Mouse (Mus musculus): ENCODE data around the gene Olfr109. TPM values are rescaled to one million over a fixed set of nuclear protein-coding genes. Genes with fewer than 3 reads are reported as not detected.

Olfr109 gene
- polyA plus RNA-seq (2016; fragmentation: Nextera tagmentation; extraction: Ambion mirVana): not detected in 2 replicates

DNA sequence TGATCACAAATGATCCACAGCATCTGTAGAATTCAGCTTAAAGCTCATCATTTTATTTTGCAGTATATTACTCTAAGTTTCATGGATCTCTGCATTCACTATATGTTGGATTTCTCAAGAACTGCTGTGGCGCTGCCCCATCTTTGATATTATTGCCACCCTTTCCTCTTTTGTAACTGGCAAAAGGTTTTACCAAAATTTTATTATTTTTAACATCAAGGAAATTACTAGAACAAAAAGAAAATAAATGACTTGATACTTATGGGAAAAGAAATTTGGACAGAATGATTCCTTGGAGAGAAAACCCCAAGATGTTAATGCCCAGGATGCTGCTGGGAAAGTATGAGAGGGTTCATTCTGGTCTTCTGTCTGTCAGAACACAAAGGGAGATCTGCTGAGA, at the start of gene Olfr109:
Olfr109 (plus strand) TSS at position 301 of the 400 bp plus-strand sequence.
- no peak for DNase-seq (ENCODE audit: extremely low spot score, low spot score)
- Histone ChIP-seq H3K9me3 (no peaks in the 10 kb centered on the region), H3K4me3 (no peak within 1 kb of the TSS), H3K27me3 (ENCODE audit: poor library complexity, severe bottlenecking) (no peaks in the 10 kb centered on the region), H3K27ac (no peak within 1 kb of the TSS), H3K4me1 (no peaks in the 10 kb centered on the region), H3K36me3 (replicated peaks) (no peaks in the 10 kb centered on the region)
- WGBS: 92% methylated on average over 1 of the region's 1 CpGs

DNA sequence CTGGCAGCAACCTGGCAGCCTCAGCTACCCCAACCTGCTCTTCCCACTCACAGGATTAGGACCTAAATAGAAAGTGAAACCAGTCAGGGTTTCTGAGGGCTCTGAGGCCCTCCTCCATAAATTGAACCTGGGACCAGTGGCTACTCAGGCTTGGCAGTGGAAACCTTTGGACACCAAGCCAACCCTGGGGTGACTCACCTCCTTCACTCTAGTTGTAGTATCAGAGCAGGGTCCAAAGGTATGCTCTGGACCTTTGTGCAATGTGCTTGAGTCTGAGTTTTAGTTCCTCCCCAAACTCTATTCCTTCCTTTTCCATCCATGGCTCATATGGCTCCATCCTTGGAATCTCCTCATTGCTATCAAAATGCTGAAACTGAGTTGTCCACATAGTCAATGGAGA, 45.3 kb upstream of the Olfr109 start:
- Histone ChIP-seq H3K9me3 (peaks cover 5% of the 10 kb centered on the region; the same call in 1 of the 2 replicates), H3K4me1 (no peaks in the 10 kb centered on the region), H3K4me3 (no peak overlapping the region), H3K27me3 (ENCODE audit: poor library complexity, severe bottlenecking) (no peaks in the 10 kb centered on the region), H3K36me3 (replicated peaks) (no peaks in the 10 kb centered on the region), H3K27ac (no peak overlapping the region)
- no peak for DNase-seq (ENCODE audit: extremely low spot score, low spot score)

DNA sequence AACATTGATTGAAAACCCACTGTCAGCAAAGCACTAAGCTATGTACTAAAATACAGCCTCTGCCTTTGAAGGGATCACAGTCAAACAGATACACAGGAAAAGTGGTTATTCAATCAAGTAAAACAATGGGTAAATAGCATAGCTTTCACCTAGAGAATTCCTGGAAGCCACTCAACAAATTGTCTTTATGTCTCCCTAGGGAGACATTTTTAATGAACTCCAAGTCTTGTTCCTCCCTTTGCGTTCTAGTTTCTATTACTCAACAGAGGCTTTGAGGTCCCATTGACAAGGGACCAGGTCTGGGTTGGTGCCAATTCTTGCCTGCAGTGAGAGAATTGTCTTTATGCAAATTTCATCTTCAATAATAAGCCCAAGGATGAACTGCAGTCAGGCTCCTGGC, 13.5 kb upstream of the Olfr109 start, which contains the start of gene Olfr108:
Olfr108 (plus strand) TSS at position 301 of the 400 bp plus-strand sequence.
- WGBS: 91% methylated on average over 1 of the region's 1 CpGs
- H3K27ac ChIP-seq: no peak within 1 kb of the TSS
- H3K9me3 ChIP-seq: no peaks in the 10 kb centered on the region
- H3K27me3 ChIP-seq (ENCODE audit: poor library complexity, severe bottlenecking): no peaks in the 10 kb centered on the region
- DNase-seq (ENCODE audit: extremely low spot score, low spot score): no peak
- no peak within 1 kb of the TSS for H3K4me3 ChIP-seq
- H3K36me3 ChIP-seq (replicated peaks): no peaks in the 10 kb centered on the region
- H3K4me1 ChIP-seq: no peaks in the 10 kb centered on the region

DNA sequence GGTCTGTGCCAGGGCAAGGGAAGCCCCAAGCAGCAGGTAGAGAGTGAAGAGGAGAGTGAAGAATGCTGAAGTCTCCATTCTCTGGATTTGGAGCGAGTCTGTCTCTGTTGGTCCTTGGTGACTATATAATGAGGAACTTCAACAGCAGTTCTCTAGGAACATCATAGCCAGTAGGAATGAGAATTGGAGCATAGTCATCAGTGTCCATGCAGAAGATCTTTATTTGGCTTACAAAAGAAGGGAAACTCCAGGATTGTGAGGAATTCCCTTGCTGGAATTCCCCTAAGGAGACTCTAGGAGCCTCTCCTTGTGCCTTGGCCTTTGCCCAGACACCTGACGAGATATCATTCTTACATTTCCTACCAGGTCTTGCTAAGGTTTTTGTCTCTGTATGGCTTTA, 24.7 kb downstream of the Olfr109 start, which contains the start of gene H2-M2:
H2-M2 (minus strand) TSS at position 101 of the 400 bp plus-strand sequence.
- no peaks in the 10 kb centered on the region for H3K36me3 ChIP-seq (replicated peaks)
- H3K4me3 ChIP-seq: no peak within 1 kb of the TSS
- no peaks in the 10 kb centered on the region for H3K27me3 ChIP-seq (ENCODE audit: poor library complexity, severe bottlenecking)
- WGBS: 82% methylated on average over 2 of the region's 2 CpGs
- no peaks in the 10 kb centered on the region for H3K4me1 ChIP-seq
- H3K9me3 ChIP-seq: peaks cover 4% of the 10 kb centered on the region; the same call in 1 of the 2 replicates
- no peak for DNase-seq (ENCODE audit: extremely low spot score, low spot score)
- no peak within 1 kb of the TSS for H3K27ac ChIP-seq

DNA sequence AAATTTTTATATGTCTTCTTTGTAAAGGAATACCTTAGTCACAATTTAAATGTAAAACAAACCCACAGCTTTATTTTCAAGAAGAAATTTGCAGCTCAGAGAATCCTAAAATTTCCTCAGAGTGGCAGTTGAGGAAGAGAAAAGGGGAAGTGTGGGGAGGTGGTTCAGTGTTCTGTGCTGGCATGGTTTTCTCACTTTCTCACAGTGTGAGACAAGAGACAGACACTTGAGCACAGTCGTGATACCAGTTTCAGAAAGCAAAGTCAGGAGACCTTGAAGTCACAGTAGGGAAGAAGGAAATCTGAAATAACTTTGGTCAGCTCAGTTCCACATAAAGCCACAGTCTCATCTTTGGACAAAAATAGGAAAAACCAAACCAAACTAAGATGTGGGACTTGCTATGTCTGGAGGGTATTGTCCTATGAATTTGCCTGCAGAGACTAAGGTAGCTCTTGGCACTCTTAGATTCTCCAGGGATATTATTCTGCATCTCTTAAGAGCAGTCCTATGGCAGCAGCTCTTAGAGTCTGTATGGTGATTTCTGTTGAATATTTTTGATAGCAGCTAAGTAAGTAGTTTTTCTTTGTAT, 33.3 kb downstream of the Olfr109 start, which contains the start of gene Olfr110:
Olfr110 (plus strand) TSS at position 539 of the 589 bp plus-strand sequence.
- no peaks in the 10 kb centered on the region for H3K27me3 ChIP-seq (ENCODE audit: poor library complexity, severe bottlenecking)
- 69% methylated on average over 1 of the region's 1 CpGs for WGBS
- no peaks in the 10 kb centered on the region for H3K36me3 ChIP-seq (replicated peaks)
- H3K4me3 ChIP-seq: no peak within 1 kb of the TSS
- no peaks in the 10 kb centered on the region for H3K9me3 ChIP-seq
- H3K4me1 ChIP-seq: no peaks in the 10 kb centered on the region
- DNase-seq (ENCODE audit: extremely low spot score, low spot score): no peak
- H3K27ac ChIP-seq: no peak within 1 kb of the TSS

DNA sequence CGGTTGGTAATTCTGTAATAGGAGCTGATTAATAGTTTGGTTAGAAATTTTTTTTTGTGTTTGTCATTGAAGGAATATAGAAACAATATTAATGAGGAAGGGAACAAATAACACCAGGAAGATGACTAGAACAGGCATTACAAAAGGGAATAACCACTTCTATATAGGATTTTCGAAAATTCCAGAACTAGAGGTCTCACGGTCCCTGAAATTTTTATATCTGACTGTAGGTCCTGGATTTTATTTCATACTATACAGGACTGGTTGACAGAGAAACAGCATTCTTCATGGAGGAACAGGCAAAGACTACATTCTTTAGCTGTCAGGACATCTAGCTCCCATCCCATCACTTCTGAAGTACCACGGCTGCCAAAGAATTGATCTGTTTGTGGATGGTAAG, 49.0 kb downstream of the Olfr109 start, which contains the start of gene Olfr111:
Olfr111 (plus strand) TSS at position 301 of the 400 bp plus-strand sequence.
- no peak for DNase-seq (ENCODE audit: extremely low spot score, low spot score)
- no peak within 1 kb of the TSS for H3K4me3 ChIP-seq
- no peaks in the 10 kb centered on the region for H3K9me3 ChIP-seq
- H3K27ac ChIP-seq: no peak within 1 kb of the TSS
- WGBS: 93% methylated on average over 4 of the region's 4 CpGs
- H3K4me1 ChIP-seq: no peaks in the 10 kb centered on the region
- no peaks in the 10 kb centered on the region for H3K36me3 ChIP-seq (replicated peaks)
- H3K27me3 ChIP-seq (ENCODE audit: poor library complexity, severe bottlenecking): no peaks in the 10 kb centered on the region

Other genes starting within 250 kb of the Olfr109 start
- not detected in 2 replicates for gene Olfr95, start 245.8 kb upstream of the Olfr109 start, polyA plus RNA-seq (2016; fragmentation: Nextera tagmentation; extraction: Ambion mirVana)
- gene Olfr96, start 238.8 kb upstream of the Olfr109 start, polyA plus RNA-seq (2016; fragmentation: Nextera tagmentation; extraction: Ambion mirVana): not detected in 2 replicates
- gene Olfr97, start 221.6 kb upstream of the Olfr109 start, polyA plus RNA-seq (2016; fragmentation: Nextera tagmentation; extraction: Ambion mirVana): not detected in 2 replicates
- not detected in 2 replicates for gene Olfr98, start 195.2 kb upstream of the Olfr109 start, polyA plus RNA-seq (2016; fragmentation: Nextera tagmentation; extraction: Ambion mirVana)
- 1.9 and 2.6 TPM in 2 replicates for gene H2-M3, start 188.7 kb upstream of the Olfr109 start, polyA plus RNA-seq (2016; fragmentation: Nextera tagmentation; extraction: Ambion mirVana)
- not detected in 2 replicates for gene Olfr99, start 175.5 kb upstream of the Olfr109 start, polyA plus RNA-seq (2016; fragmentation: Nextera tagmentation; extraction: Ambion mirVana)
- not detected in 2 replicates for gene Olfr101, start 154.6 kb upstream of the Olfr109 start, polyA plus RNA-seq (2016; fragmentation: Nextera tagmentation; extraction: Ambion mirVana)
- not detected in 2 replicates for gene Olfr102, start 141.9 kb upstream of the Olfr109 start, polyA plus RNA-seq (2016; fragmentation: Nextera tagmentation; extraction: Ambion mirVana)
- gene Olfr103, start 119.2 kb upstream of the Olfr109 start, polyA plus RNA-seq (2016; fragmentation: Nextera tagmentation; extraction: Ambion mirVana): not detected in 2 replicates
- not detected in 2 replicates for gene Olfr104-ps, start 99.3 kb upstream of the Olfr109 start, polyA plus RNA-seq (2016; fragmentation: Nextera tagmentation; extraction: Ambion mirVana)
- gene Olfr105-ps, start 79.9 kb upstream of the Olfr109 start, polyA plus RNA-seq (2016; fragmentation: Nextera tagmentation; extraction: Ambion mirVana): not detected in 2 replicates
- gene Olfr106-ps, start 68.5 kb upstream of the Olfr109 start, polyA plus RNA-seq (2016; fragmentation: Nextera tagmentation; extraction: Ambion mirVana): not detected in 2 replicates
- not detected in 2 replicates for gene Olfr107, start 59.7 kb upstream of the Olfr109 start, polyA plus RNA-seq (2016; fragmentation: Nextera tagmentation; extraction: Ambion mirVana)
- not detected in 2 replicates for gene Olfr108, start 13.4 kb upstream of the Olfr109 start, polyA plus RNA-seq (2016; fragmentation: Nextera tagmentation; extraction: Ambion mirVana)
- gene H2-M2, start 24.6 kb downstream of the Olfr109 start, polyA plus RNA-seq (2016; fragmentation: Nextera tagmentation; extraction: Ambion mirVana): not detected in 2 replicates
- not detected in 2 replicates for gene Olfr110, start 33.6 kb downstream of the Olfr109 start, polyA plus RNA-seq (2016; fragmentation: Nextera tagmentation; extraction: Ambion mirVana)
- not detected in 2 replicates for gene Olfr111, start 49.1 kb downstream of the Olfr109 start, polyA plus RNA-seq (2016; fragmentation: Nextera tagmentation; extraction: Ambion mirVana)
- not detected in 2 replicates for gene Olfr112, start 110.5 kb downstream of the Olfr109 start, polyA plus RNA-seq (2016; fragmentation: Nextera tagmentation; extraction: Ambion mirVana)
- gene Olfr113, start 118.7 kb downstream of the Olfr109 start, polyA plus RNA-seq (2016; fragmentation: Nextera tagmentation; extraction: Ambion mirVana): not detected in 2 replicates
- not detected in 2 replicates for gene Olfr114, start 133.8 kb downstream of the Olfr109 start, polyA plus RNA-seq (2016; fragmentation: Nextera tagmentation; extraction: Ambion mirVana)
- not detected in 2 replicates for gene Olfr115, start 168.2 kb downstream of the Olfr109 start, polyA plus RNA-seq (2016; fragmentation: Nextera tagmentation; extraction: Ambion mirVana)
- not detected in 2 replicates for gene Olfr116, start 168.3 kb downstream of the Olfr109 start, polyA plus RNA-seq (2016; fragmentation: Nextera tagmentation; extraction: Ambion mirVana)
- not detected in 2 replicates for gene Olfr117, start 204.9 kb downstream of the Olfr109 start, polyA plus RNA-seq (2016; fragmentation: Nextera tagmentation; extraction: Ambion mirVana)
- not detected in 2 replicates for gene Olfr118, start 208.1 kb downstream of the Olfr109 start, polyA plus RNA-seq (2016; fragmentation: Nextera tagmentation; extraction: Ambion mirVana)
- gene Olfr119, start 237.6 kb downstream of the Olfr109 start, polyA plus RNA-seq (2016; fragmentation: Nextera tagmentation; extraction: Ambion mirVana): not detected in 2 replicates